Mouse (Mus musculus): ENCODE measurements around the gene Samd13.

DNA sequence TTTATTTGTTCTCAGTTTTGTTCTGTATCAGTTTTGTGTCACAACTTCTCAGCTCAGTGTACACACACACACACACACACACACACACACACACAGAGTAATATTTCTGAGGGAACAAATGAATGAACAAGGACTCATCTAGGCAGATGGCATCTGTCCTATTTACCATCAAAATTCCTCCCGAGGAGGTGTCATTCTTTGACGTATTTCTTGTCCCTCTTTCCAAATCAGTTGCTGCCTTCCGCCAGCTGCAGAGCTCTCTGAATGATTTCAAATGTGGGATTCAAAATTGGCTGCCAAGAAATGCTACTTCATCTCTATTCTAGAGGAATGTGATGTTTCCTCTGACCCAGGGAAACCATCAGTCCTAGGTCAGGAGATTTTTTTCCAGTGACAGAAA, 37.6 kb upstream of the Samd13 start:
- TF ChIP-seq CTCF (conservative IDR thresholded peaks at IDR 0.05; ENCODE audit: low read length) (no peak), NANOG (IDR thresholded peaks at IDR 0.05; ENCODE audit: borderline replicate concordance, low read length) (no peak)

All from E14TG2a.4 (cell line).